Mouse (Mus musculus) lung, postnatal 10 days (tissue): ENCODE data around the gene Ston2.

ENCODE experiments used
- DNase-seq: peaks from one replicate; pipeline ENCODE4 v3.0.0; 2021

Gene Ston2

DNA sequence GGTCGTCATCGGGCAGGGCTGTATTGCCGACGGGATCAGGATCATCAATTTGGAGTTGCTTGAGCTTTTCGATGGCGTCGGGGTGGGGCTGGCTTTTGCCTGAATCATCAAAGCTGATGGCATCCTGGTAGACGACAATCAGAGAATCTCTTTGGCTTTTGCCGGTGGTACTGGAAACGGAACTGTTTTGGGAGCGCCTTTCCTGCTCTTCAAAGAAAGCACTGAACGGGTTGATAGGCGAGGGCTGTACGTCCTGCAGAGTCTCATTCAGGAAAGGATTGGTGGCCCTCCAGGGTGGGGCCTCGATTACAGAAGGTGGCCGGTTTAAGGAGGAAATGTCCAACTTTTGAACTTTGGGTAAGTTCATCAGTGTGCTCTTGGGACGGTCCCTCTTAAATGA, 139.8 kb downstream of the Ston2 start:
- DNase-seq = no peak

DNA sequence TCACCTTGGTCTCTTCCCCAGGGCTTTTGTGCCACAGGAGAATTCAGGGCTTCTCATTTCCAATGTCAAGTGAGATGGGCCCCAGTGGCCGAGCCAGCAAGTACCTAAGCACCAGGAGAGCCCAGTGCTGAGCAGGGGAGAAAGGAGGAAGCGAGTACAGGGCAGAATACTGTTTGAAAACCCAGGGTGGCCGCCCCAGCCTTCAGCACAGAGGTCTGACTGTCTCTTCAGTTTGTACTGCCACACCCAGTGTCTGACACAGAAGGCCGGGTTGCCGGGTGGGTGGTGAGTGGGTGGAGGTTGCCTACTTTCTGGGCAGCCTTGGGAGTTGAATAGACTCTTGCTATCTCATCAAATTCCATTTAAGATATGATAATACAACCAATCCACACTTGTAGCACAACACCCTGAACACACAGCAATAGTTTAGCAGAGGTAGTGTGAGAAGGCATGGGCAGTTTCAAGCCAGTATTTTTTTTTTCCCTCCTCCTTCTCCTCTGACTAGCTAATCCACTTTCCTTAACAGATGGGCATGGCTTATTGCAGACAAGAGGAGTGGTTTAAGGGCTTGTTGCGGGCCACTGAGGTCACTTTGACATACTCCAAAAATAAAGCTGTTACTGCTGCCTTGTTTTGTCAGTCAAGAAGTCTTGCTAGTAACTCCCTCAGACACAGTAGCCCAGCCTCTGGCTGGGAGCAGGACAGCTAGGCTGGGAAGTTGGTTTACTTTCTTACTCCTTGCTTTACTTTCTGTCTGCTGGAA, 142.6 kb downstream of the Ston2 start:
- DNase-seq = no peak

- DNase-seq = no peak
Measured at GRCm38 (mm10) chr12:91643221-91643620, 145.0 kb downstream of the Ston2 start.

GRCm38 (mm10) chr12:91642426-91643093, 145.6 kb downstream of the Ston2 start:
- DNase-seq = no peak

DNA sequence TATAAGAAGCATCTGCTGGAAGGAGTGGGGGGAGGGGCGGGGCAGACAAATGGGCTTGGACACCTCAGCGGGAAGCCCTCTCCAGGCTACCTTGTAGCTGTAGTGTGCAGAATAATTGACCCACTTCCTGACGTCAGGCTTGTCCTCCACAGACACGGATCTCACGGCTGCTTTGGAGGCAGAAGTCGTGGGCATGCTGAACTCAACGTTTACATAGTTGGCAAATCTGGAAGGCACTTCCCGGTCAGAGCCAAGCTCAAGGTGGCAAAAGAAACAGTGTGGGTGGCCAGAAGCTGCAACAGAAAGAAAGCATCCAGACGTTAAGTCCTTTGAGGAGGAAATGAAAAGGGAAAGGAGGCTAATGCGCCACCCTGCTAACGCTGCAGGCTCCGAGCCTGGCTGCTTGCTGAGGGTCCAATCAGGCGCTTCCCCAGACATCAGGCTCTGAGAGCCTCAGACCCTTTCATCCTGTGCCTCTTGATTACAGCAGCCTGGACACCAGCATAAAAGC, 146.5 kb downstream of the Ston2 start:
- peak; percentile 22 for DNase-seq

GRCm38 (mm10) chr12:91641133-91641532, 147.1 kb downstream of the Ston2 start:
- no peak for DNase-seq

DNA sequence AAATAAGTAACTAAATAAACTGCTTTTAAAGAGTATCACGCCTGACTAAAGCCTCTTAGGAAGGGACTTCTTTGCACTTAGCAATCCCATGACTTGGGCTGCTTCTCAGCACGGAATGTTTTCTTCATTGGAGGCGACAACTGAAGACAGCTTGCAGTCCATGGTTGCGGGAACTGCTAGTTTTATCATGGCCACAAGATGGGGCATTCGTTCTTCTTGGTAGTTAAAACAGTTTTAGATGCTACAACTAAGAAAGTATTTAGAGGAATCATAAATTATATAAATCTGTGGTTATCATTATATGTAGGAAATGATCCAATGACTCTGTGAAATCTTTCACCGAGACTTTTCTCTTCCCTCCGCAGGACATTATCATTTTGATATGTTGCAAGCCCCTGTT, 147.5 kb downstream of the Ston2 start:
- DNase-seq = peak; percentile 83

DNA sequence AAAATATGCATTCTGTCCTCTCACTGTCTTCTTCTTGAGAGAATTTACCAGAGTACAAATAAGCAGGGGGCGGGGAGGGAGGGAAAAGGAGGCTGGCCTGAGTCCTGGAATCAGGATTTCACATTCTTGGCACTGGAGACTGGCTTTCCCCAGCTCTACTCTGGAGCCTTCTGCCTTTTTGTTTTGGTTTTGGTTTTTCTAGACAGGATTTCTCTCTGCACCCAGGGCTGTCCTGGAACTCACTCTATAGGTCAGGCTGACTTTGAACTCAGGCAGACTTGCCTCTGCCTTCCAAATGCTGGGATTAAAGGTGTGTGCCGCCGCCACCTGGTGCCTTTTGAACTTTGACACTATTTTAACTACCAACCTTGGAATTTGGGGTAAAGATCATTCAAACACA, 149.8 kb downstream of the Ston2 start:
- DNase-seq = peak; percentile 45

GRCm38 (mm10) chr12:91637136-91637909, 150.9 kb downstream of the Ston2 start:
- no peak for DNase-seq

GRCm38 (mm10) chr12:91626482-91626881, 161.7 kb downstream of the Ston2 start:
- no peak for DNase-seq

- DNase-seq = peak; percentile 49
Measured at GRCm38 (mm10) chr12:91625013-91625412, 163.2 kb downstream of the Ston2 start.

DNA sequence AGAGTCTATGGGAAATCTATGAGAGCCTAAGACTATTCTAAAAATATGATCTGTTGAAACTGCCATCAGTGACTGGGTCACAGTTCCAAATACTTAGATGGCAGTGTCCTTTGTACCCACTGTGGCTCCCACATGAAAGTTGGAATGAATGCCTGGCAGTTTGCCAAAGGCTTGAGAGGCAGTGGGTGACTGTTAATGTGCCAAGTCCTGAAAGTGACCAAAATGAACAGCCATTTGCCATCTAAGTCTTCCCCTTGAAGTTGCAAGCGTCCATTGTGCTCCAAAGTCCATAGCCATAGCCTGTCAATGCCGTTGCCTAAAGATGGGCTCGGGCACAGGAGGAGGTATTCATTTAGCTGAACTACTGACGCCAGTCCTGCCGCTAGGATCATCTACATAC, 178.8 kb downstream of the Ston2 start:
- no peak for DNase-seq

- DNase-seq = no peak
Measured at GRCm38 (mm10) chr12:91607678-91608077, 180.5 kb downstream of the Ston2 start.

- DNase-seq = no peak
Measured at GRCm38 (mm10) chr12:91606651-91607050, 181.5 kb downstream of the Ston2 start.

GRCm38 (mm10) chr12:91604600-91604999, 183.6 kb downstream of the Ston2 start:
- DNase-seq = no peak

GRCm38 (mm10) chr12:91592128-91592527, 196.1 kb downstream of the Ston2 start:
- DNase-seq = no peak

GRCm38 (mm10) chr12:91591191-91591590, 197.0 kb downstream of the Ston2 start:
- no peak for DNase-seq

DNA sequence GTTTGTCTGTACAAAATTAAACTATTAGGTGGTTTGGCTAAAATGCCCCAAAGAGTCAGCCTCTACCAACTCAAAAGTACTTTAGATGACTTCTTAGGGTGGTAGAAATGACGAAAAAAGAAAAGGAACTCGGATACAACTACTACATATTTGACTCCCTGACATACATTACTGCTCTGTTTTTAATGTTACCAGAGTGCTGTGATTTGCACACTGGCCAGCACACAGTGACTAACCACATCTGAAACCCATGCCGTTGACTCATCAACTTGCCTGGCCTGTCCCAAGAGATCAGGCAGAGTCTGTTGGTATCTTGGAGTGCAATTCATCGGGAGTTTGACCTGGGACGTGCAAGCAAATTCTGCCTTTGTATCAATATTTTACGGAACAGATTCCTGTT, 197.5 kb downstream of the Ston2 start:
- peak; percentile 26 for DNase-seq

- peak; percentile 96 for DNase-seq
Measured at GRCm38 (mm10) chr12:91589847-91590690, 198.1 kb downstream of the Ston2 start, which contains the start of gene Gtf2a1. TSS of gene Gtf2a1 (minus strand) at chr12:91590487.

DNA sequence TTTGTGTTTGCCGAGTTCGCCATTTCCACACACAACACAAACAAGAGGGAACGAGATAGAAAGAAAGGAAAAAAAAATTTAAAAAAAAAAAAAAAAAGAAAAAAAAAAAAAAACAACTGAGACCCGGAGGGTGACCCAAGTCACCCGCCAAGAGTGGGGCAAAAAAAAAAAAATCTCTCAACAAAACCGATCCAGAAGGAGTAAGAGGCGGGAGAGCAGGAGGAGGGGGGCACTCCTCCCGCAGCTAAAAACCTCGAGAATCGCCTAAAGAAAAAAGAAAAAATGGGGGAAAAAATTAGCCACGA, 198.7 kb downstream of the Ston2 start:
- DNase-seq = no peak

GRCm38 (mm10) chr12:91588670-91589541, 199.3 kb downstream of the Ston2 start:
- peak; percentile 58 for DNase-seq
